Mouse (Mus musculus) megakaryocyte progenitor cell, adult 5-6 weeks (primary cell): Measurements from ENCODE around the gene Tm9sf3. TPM values are rescaled to one million over a fixed set of nuclear protein-coding genes. Genes with fewer than 3 reads are reported as not detected.
"Not testable (repeated sequence)": the region's sequence is repeated elsewhere in the genome, so short reads cannot be mapped to it uniquely, and the experiment has no call there.

Source experiments
- ATAC-seq: replicated peaks from 2 replicates; pipeline ENCODE4 v1.8.0; 2016; ENCODE audit warnings: mild to moderate bottlenecking, moderate TSS enrichment, inconsistent platforms; ENCODE audit not compliant: poor library complexity
- total RNA-seq, 2 experiments: library from RNA; stranded (forward) in 1 of 2; stranded (reverse) in 1 of 2; fragments of 157-497, 149-512 nt in 1 of 2; fragments of 200-1000 nt in 1 of 2; gene quantifications; 2 replicates each; pipeline versions ENCODE4 v1.2.3 to v1.2.4; 2015 to 2017

Tm9sf3 gene
- 167 and 198 TPM in 2 replicates for total RNA-seq (2015)
- 280 and 301 TPM in 2 replicates for total RNA-seq (2017)

DNA sequence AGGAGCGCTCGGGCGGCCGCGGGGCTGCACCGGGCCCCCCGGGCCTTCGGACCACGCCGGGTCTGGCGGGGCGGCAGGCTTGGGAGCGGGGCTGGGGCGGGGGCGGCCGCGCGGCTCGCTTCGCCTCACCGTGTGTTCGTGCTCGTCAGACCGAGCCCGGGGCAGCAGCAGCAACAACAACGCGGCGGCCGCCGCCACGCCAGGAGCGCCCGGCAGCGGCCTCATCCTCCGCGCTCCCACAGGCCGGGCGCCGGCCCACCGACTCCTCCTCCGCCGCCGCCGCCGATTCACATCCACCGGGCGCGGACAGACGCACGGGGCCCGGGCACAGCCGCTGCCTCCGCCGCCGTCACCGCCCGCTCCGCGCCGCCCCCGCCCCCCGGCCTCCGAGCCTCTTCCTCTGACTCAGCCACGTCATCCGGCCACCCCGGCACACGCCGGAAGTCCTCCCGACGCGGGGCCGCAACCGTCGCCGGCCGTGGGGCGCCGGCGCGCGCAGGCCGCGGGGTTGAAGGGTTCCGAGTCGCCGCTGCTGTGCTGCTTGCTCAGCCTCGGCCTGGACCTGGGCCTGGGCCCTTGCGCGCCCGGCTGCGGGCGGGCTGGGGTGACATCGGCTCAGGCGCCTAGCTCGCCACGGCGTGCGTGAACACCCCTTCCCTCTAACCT is at the start of gene Tm9sf3:
Tm9sf3 (minus strand) TSS at position 368 of the 666 bp plus-strand sequence.
- peak; percentile 75 for ATAC-seq

DNA sequence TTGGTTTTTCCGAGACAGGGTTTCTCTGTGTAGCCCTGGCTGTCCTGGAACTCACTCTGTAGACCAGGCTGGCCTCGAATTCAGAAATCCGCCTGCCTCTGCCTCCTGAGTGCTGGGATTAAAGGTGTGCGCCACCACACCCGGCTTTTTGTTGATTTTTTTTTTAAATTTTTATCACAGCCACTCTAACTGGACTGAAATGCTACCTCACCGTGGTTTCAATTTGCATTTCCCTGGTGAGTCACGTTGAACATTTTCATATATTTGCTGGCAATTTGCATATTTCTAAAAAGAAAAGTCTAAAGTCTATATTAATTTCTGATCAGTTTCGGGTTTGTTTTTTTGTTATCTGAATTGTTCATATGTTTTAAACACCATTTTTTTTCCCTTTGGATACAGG is 48.8 kb upstream of the Tm9sf3 start:
- ATAC-seq = not testable (repeated sequence)

DNA sequence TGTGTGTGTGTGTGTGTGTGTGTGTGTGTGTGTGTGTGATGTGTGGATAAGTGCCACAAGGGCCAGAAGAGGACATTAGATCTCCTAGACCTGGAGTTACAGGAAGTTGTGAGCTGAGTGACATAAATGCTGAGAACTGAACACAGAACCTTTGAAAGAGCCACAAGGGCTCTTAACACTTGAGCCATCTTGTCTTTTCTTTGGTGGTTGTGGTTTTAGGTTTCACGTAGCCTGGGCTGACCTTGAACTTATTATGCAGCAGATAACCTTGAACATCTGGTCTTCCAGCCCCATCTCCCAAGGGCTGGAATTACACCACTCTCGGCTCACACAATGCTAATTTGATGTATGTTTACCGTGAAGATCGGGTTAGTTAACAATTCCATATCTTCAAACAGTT is 48.2 kb upstream of the Tm9sf3 start:
- no peak for ATAC-seq

DNA sequence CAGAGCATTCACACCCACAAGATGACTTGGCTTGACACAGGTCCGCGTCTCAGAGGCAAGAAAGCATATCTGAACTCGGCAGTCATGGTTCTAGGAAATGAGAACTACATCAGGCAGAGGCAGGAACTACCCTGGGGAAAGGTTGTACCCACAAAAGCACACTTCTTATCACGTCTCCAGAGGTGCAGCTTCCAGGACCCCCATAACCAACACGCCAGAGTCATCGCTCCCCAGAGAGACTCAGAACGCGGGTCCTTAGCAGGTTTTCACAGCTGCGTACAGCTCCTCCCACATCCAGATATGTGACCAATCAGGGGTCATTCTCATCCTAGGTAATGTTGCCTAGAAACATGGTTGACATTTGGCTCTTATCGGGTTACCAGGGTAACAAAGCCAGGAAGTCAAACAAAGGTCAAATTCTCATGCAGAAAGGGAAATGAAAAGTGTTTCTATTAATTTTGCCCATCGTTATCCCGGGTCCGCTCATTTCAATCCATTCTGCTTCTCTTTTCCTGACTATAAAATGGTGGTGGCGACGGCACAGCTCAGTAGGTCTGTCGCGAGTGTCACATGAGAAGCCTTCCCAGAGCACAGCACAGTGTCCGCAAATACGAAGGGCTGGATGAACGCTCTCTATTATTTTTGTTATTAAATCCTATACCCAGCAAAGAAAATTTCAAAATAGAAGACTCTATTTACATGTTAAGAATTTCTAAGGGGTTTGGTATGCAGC is 47.3 kb upstream of the Tm9sf3 start:
- ATAC-seq = peak; percentile 94

DNA sequence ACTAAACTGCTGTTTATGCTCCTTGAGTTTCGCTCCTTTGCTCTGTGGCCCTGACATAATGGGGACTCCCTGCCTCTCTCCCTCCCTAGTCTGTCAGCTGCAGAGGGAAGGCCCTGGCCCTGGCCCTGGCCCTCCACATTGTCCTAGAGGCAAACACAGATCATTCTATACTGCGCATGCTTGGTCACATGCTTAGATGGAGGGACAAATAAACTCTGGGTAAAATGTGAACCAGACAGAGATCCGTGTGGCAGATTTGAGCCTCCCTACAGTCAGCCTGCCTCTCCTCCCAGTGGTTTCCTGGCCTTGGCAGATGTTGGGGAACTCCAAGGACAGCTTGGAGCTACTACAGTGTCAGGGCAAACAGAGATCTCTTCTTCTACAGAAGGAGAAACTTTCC is 40.1 kb upstream of the Tm9sf3 start:
- ATAC-seq = no peak

DNA sequence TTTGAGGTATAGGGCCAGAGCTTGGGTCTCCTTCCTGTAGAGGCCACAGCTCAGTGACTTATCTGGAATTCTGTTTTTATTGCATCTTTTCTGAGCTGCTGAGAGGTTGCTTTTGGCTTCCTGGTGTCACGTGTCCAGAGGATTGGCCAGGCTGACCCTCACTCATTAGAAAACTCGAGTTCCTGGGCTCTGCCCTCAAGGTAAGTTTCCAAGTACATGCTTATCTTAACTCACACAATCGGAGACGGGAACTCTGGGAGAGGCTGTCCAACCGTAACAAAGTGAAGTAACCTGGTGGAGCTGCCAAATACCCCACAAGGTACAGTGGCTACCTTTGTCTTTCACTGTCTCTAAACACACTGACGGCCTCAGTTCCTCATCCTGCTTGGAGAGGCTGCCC is 39.6 kb upstream of the Tm9sf3 start:
- ATAC-seq = no peak

DNA sequence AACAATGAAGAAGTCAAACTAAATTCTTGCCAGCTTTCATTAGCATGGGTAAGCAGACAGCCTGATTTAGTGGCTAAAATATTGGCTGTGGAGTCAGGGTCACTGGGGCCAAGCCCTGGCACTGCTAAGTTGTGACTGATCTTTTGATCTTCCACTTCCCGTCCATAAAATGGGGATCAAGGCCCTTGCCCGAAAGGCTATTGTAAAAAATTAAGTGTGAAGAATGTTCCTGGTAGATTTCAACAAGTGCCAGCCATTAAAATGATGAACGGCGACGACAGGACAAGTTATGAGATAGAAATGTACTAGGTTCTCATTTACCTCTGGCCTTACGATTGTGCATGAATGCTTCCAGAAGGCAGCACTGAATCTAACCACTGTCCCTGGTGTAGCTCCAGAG is 38.1 kb upstream of the Tm9sf3 start:
- ATAC-seq = no peak

DNA sequence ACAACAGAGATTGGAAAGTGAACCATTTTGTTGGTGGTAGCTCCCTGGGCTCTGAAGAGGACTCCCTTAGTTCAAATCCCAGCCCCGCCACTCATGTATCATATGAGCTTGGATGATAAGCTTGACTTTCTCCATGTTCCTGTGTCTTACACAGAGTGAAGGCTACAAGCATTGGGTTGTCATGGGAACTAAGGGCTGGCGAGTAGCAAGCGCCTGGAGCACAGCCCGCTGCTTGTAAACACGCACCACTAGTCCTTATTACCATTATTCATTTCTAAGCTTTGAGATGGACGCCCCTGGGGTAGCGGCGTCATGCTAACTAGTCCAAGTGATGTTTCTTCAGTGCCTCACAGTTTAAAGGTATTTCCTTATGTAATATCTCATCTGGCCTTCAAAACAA is 35.6 kb upstream of the Tm9sf3 start:
- no peak for ATAC-seq

DNA sequence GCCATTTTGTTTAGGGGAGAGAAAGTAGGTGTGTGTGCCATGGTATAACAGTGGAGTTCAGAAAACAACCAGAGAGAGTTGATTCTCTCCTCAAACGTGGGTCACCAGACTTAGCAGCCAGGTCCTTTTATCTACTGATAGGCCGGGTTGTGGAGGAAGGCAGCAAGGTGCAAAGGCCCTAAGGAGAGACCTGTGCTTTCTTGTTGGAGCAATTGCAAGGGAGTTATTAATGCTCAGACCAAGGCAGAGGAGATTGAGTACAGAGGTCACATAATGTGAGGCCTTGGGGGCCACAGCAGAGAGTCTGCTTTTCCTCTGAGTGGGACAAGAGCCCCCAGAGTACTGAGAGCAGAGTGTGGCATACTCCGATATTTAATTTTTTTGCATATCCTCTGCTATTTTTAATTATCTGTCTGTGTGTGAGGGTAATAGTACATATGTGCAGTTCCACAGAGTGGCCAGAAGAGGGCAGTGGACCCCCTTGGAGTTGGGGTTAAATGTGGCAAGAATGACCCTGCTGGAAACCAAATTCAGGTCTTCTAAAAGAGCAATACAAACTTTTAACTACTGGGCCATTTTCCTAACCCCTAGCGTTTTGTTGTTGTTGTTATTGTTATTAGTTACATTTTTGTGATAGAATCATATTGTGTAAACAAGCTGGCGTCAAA is 27.3 kb upstream of the Tm9sf3 start:
- peak; percentile 64 for ATAC-seq

DNA sequence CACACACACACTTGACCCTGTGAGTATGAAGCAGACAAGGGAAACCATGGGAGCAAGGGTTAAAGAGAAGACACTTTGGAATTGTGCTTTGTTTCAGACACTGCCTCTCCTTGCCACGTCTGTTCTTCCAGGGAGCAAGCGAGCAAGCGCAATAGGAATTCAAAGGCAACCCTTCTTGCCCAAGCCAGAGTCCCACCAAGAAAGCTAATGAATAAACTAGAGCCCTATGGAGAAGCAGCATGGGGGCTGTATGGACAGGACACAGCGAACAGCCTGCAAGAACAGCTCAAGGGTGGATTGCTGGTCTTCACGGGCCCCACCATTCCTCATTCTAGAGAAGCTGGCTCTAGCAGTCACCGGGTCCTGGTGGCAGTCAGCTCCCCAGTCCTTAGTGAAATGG is 24.8 kb upstream of the Tm9sf3 start:
- ATAC-seq = no peak

DNA sequence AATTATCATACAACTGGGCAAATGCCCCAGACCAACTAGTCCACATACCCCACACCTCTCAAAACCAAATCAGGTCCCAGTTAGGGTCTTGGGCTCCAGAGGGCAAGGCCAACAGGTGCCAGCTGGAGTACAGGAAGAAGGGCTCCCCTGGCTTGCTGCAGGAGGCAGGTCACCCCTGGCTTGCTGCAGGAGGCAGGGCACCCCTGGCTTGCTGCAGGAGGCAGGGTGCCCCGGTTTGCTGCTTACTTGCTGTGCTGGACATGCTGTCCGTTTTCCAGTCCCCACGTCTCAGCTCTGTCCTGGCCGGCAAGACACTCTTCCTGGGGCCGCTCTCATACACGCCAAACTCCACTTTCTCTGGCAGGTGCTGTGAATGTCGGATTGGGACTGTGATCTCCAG is 23.4 kb upstream of the Tm9sf3 start:
- ATAC-seq = no peak

DNA sequence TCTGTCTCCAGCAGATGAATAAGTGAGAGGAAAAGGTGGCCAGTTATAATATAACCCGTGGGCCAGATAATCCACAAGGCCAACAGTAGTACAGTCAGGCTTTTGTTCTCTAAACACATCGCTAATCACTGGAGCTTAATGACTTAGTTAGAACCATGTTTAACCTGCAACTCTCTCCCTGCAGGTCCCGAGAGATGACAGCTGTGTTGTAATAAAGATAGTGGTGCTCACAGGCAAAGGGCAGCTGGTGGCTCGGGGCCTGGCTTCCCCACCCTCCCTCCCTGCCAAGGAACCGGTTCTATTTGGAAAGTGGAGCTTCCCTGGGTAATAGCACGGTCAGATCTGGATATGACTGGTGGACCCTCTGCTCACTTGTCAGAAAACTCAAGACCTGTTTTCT is 20.7 kb upstream of the Tm9sf3 start:
- ATAC-seq = no peak

DNA sequence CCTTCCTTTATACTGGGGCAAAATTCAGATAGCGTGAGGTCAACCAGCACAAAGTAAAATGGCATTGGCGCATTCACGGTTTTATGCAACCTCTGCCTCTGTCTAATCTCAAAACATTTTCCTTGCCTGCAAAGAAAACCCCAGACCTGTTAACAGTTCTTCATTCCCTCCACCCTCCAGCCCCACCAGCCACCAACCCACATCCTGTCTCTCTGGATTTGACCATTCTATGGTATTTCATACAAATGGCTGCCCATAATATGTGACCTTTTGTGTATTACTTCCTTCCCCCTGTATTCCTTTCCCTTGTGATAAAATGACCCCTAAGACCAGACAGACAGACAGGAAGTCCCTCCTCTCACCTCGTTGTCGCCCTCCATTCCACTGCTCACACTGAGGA is 18.9 kb upstream of the Tm9sf3 start:
- peak; percentile 68 for ATAC-seq

DNA sequence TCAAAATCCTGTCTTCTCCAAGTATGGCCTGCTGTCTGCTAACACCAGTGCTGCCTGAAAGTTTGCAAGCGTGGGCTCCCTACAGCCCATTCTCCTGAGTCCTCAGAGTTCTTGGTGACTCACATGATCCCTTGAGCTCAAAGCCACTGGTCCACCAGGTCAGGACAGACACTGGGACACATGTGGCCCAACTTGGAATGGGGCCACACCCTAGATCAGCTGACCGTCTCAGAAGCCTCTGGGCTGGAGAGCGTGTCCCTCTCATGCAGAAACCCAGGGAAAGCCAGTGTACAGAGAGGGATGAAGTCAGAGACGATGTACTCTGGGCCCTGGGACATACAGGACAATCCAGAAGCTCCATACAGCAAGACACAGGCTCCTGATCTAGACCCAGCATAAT is 18.4 kb upstream of the Tm9sf3 start:
- no peak for ATAC-seq

DNA sequence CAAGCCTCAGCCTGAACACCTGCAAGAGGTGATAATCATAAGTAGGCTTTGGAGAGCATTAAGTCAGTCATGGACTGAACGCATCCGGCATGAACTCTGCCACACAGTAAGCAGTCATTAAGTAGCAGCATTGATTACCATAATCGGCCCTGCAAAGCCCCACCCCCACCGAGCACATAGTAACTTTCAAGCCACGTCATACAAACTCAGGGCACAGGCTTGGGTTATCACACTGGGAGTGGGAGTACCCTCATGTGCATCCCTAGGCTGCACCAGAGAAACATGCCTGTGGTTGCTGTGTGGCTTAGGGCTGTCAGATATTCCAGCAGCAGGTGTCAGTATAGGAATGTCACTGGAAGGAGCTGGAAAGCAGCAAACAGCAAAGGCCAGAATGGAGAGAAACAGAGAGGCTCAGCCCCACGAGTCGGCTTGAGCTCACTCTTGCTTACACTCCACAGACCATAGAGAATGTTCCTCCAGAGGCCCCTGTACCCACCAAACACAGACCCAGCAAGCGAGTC is 16.0 kb upstream of the Tm9sf3 start:
- ATAC-seq = no peak

DNA sequence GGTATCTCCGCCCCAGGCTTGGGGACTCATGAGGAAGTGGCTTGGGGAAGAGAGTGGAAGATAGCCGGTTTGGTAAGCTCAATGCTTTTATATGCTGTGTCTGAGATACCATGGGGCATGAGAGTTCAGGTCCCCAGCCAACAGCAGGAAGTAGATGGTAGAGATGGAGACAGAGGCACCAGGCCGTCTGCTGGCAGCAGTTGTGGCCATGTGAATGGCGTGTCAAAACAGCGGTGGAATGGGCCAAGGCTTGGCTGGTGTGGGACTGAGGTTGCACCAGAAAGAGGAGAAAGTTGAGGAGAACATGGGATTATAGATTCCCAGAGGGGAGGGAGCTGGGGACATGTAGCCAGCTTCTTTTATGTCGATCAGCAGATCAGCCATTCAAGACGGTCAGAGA is 14.8 kb upstream of the Tm9sf3 start:
- ATAC-seq = no peak

DNA sequence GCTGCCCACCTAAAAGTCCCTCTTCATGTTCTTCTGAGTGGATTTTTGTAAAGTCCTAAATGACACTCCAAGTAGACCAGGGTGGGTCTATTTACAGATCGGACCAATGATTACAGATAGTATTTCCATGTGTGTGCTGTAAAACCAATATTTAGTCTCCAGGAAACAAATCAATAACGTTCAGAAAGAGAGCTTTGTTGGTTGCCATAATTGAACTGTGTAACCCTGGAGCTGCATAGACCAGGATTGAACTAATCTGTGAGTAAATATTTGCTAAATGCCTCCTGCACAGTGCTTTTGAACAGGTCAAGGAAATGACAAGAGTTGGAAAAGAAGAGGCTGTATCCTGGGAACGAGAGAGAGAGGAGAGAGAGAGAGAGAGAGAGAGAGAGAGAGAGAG is 11.8 kb upstream of the Tm9sf3 start:
- no peak for ATAC-seq

DNA sequence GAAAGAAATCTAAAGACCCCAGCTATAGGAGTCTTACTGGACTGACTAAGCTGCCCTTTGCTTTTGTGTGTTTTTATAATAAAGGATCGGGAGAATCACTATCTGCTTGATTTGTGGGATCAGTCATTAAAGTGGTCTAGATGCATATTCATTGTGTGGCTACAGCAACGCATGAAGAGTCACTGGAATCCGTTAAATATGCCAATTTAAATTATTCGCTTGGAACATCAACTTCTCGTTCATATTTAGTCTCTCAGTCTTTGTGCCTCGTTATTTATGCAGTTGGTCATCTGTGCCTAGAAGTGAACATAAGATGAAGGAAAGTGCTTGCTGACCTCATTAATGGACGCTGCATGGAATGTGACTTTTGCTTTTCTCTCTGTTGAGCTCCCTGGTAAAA is 7.1 kb upstream of the Tm9sf3 start:
- ATAC-seq = no peak

DNA sequence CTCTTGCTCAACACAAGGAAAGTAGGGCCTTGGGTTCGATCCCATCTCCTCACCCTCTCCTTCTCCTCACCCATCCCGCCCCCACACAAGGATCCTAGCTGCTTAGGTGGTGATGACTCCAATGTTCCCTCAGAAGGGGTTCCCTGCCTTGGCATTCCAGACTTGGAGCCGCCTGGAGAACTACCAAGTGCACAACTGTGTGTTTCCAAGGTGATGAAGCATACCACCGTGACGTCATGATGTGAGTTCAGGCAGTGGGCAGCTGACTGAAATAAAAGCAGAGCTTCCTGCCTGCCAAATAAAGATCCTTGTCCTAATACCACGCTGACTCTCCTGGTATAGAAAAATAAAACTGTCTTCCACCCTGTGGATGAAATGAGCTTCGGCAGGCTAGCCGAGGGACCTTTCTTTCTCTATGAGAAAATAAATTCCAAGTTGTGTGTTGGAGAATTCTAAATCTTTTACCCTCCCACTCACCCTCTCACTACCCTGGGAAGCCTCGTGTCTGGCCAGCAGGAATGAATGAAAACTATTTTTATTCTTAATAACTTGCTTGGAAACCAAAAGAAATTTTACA is 6.4 kb upstream of the Tm9sf3 start:
- ATAC-seq = no peak

DNA sequence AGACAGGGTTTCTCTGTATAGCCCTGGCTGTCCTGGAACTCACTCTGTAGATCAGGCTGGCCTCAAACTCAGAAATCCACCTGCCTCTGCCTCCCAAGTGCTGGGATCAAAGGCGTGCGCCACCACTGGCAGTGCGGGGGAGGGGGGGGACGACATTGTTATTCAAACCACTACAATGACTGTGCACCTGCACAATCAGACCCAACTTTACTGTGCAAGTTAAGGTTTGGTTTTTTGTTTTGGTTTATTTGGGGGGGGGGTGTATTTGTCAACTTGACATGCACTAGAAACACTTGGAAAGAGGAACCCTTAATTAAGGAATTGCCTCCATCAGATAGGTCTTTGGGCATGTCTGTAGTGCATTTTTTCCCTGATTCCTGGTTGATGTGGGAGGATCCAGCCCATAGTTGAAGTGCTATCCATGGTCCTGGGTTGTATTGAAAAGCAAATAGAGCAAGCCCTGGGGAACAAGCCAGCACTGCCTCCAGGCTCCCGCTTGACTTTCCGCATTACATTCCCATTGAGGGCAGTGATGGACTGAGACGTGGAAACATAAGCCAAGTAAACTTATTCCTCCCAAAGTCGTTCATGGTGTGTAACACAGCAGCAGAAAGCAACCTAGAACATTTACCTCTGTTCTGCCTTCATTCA is 2.6 kb upstream of the Tm9sf3 start:
- no peak for ATAC-seq

DNA sequence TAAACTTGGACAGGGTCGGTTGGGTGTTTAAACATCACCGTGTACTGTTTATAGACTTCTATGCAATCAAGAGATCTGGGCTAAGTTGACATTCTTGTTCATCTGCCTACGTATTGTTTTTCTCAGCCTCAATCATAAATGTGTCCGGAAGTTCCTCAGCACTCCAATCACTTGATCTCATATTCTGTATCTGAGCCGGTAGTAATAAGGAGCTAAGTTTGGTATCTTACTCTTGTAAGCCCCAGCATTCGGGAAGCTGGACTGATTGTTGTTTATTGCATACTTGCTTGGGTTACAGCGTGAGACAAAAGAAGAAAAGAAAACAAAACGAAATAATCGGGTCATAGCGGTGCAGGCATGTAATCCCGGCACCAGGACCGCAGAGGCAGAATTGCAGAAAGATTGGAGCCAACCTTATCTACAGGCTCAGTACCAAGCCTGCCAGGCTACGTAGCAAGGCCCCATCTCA is 568 bp upstream of the Tm9sf3 start:
- 0 out of 2 replicates have a peak, but pooled peaks have one; percentile 21 for ATAC-seq
